ENCODE assay signal across 8 mouse cellular contexts in genomic region chr19:59943322-59943871, GRCm38 (mm10). TPM values are rescaled to one million over a fixed set of nuclear protein-coding genes. Genes with fewer than 3 reads are reported as not detected.
DNase-seq lines count a peak whose midpoint lies in the region; ATAC-seq and TF ChIP-seq lines count a peak whose summit lies in the region.

Gene Rab11fip2, minus strand, starts transcription at chr19:59943654.

- WGBS in heart, embryonic 11.5 days (ENCODE audit: insufficient replicate concordance), result under 1% methylated on average over 41 of the region's 72 CpGs
- WGBS in kidney, embryonic 16.5 days, result under 1% methylated on average over 51 of the region's 72 CpGs

- no peak for TF ChIP-seq CTCF in C2C12 (IDR thresholded peaks at IDR 0.05; ENCODE audit: control insufficient read depth, insufficient read depth, insufficient read length)
- TF ChIP-seq CTCF in embryonic fibroblast, embryonic 13.5 days (IDR thresholded peaks at IDR 0.05; ENCODE audit: borderline replicate concordance, insufficient read depth, low read length), result no peak

- peak; percentile 76 for TF ChIP-seq POLR2A in embryonic fibroblast, embryonic 13.5 days (IDR thresholded peaks at IDR 0.05; ENCODE audit: low read depth, low read length)

- peak within 1 kb of the TSS; percentile 81 for H3ac ChIP-seq in C2C12 (ENCODE audit: control insufficient read depth, insufficient read length, low read depth)

- peak within 1 kb of the TSS; percentile 51 for H3K4me3 ChIP-seq in C2C12 (ENCODE audit: insufficient read depth, poor library complexity, severe bottlenecking)
- peak within 1 kb of the TSS; percentile 61 for H3K4me3 ChIP-seq in embryonic fibroblast, embryonic 13.5 days (ENCODE audit: insufficient read depth, low read length)
- peak within 1 kb of the TSS; percentile 78 for H3K4me3 ChIP-seq in heart, embryonic 11.5 days (ENCODE audit: low read depth, low read length)
- peak within 1 kb of the TSS; percentile 80 for H3K4me3 ChIP-seq in kidney, embryonic 16.5 days (ENCODE audit: low read length)

- peak; percentile 98 for ATAC-seq in heart, embryonic 11.5 days (replicated peaks; ENCODE audit: insufficient number of reproducible peaks, low FRiP score, low TSS enrichment)
- peak; percentile 98 for ATAC-seq in kidney, embryonic 16.5 days (ENCODE audit: low FRiP score, low TSS enrichment)

- H3K27ac ChIP-seq in embryonic fibroblast, embryonic 13.5 days (ENCODE audit: insufficient read depth, low read length), result peak within 1 kb of the TSS; percentile 80
- H3K27ac ChIP-seq in heart, embryonic 11.5 days (ENCODE audit: low read depth, low read length), result peak within 1 kb of the TSS; percentile 89
- H3K27ac ChIP-seq in kidney, embryonic 16.5 days (ENCODE audit: low read length), result peak within 1 kb of the TSS; percentile 94

- peak within 1 kb of the TSS; percentile 69 for H3K4me2 ChIP-seq in heart, embryonic 11.5 days
- H3K4me2 ChIP-seq in kidney, embryonic 16.5 days (replicated peaks; ENCODE audit: low read depth, low read length), result peak within 1 kb of the TSS; percentile 79

- no peaks in the 10 kb centered on the region for H3K27me3 ChIP-seq in C2C12 (ENCODE audit: control insufficient read depth, insufficient read depth, insufficient read length)
- no peaks in the 10 kb centered on the region for H3K27me3 ChIP-seq in heart, embryonic 11.5 days (ENCODE audit: control insufficient read depth, insufficient read depth, low read length)
- H3K27me3 ChIP-seq in kidney, embryonic 16.5 days (ENCODE audit: insufficient read depth, low read length), result no peaks in the 10 kb centered on the region

- H3K4me1 ChIP-seq in embryonic fibroblast, embryonic 13.5 days (ENCODE audit: control insufficient read depth, insufficient read depth, low read length), result peaks cover 2% of the 10 kb centered on the region
- peaks cover 3% of the 10 kb centered on the region for H3K4me1 ChIP-seq in heart, embryonic 11.5 days (ENCODE audit: control insufficient read depth, insufficient read depth, low read length)
- H3K4me1 ChIP-seq in kidney, embryonic 16.5 days (ENCODE audit: insufficient read depth, low read length), result peaks cover 24% of the 10 kb centered on the region

- H3K36me3 ChIP-seq in C2C12 (ENCODE audit: control insufficient read depth, insufficient read depth), result no peaks in the 10 kb centered on the region
- no peaks in the 10 kb centered on the region for H3K36me3 ChIP-seq in heart, embryonic 11.5 days (ENCODE audit: control insufficient read depth, insufficient read depth, low read length)
- H3K36me3 ChIP-seq in kidney, embryonic 16.5 days (ENCODE audit: insufficient read depth, low read length), result no peaks in the 10 kb centered on the region

- H3K79me2 ChIP-seq in C2C12 (ENCODE audit: control insufficient read depth, insufficient read depth), result no peaks in the 10 kb centered on the region

- H3K9ac ChIP-seq in heart, embryonic 11.5 days (ENCODE audit: low read depth, low read length), result peak within 1 kb of the TSS; percentile 95
- H3K9ac ChIP-seq in kidney, embryonic 16.5 days (replicated peaks; ENCODE audit: low read length), result peak within 1 kb of the TSS; percentile 98

- no peaks in the 10 kb centered on the region for H3K9me3 ChIP-seq in heart, embryonic 11.5 days (replicated peaks; ENCODE audit: control insufficient read depth, low read length)
- no peaks in the 10 kb centered on the region for H3K9me3 ChIP-seq in kidney, embryonic 16.5 days (ENCODE audit: low read length)

- H3K79me3 ChIP-seq in C2C12 (ENCODE audit: low read depth), result no peaks in the 10 kb centered on the region

- peak; percentile 94 for DNase-seq in brain, adult 2 months (ENCODE audit: low read depth, low spot score)
- peak; percentile 92 for DNase-seq in liver
- DNase-seq in monocyte, adult 2 months (ENCODE audit: low read depth in 1 of 2, low spot score in 2 of 2), result peak; percentile 45 to 86
- peak; percentile 63 to 73 for DNase-seq in spleen, postnatal 14 days (ENCODE audit: low spot score in 2 of 2)

TF ChIP-seq in C2C12, 6 proteins besides CTCF, POLR2A, EP300 and RAD21:
- no peak for TF ChIP-seq CEBPB (IDR thresholded peaks at IDR 0.05; ENCODE audit: low read depth)

RNA-seq across cellular contexts. Expression of gene Rab11fip2, which starts in this region (rescaled TPM):
- polyA plus RNA-seq in C2C12 (2012; fragmentation: generic; extraction: Trizol), result 0.95 TPM
- polyA plus RNA-seq in embryonic fibroblast, embryonic 13.5 days (2011; ENCODE audit: insufficient read length, low read depth, missing spikeins), result 16.6 and 21.7 TPM in 2 replicates
- polyA plus RNA-seq in heart, embryonic 11.5 days (2014; fragmentation: Nextera tagmentation; extraction: Ambion mirVana), result 2.2 and 3.0 TPM in 2 replicates
- polyA plus RNA-seq in kidney, embryonic 16.5 days (2015; fragmentation: Nextera tagmentation; extraction: Ambion mirVana), result 4.8 and 5.4 TPM in 2 replicates

Comparison
In these comparisons a context has a peak if more than half of its experiments do, and no peak if none do; other contexts are left out.
1. Peak in every context shown above with its lines: DNase-seq, ATAC-seq, H3K4me3 ChIP-seq and H3K27ac ChIP-seq.